Mouse (Mus musculus): Measurements from ENCODE around the gene Dst.

Gene Dst

DNA sequence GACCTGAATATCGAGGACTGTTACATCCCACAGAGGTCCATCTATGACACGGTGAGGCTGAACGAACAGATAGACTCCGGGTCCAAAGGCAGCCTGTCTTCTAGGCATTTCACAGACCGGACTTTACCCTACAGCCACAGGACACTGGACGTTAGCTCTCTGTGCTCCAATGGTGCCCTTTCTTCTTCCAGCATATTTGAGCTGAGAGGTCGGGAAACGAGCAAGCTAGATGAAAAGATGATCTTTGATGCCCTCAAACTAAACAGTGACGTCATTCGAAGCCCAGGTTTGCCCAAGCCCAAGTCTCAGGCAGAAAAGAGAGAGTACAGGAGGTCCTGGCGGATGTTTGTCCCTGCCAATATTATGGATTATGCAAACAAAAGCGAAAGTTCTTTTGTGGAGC is 329.7 kb downstream of the Dst start:
- no peak for DNase-seq (ENCODE audit: low spot score)

GRCm38 (mm10) chr1:34238231-34238630 is 330.2 kb downstream of the Dst start:
- no peak for DNase-seq (ENCODE audit: low spot score)

DNA sequence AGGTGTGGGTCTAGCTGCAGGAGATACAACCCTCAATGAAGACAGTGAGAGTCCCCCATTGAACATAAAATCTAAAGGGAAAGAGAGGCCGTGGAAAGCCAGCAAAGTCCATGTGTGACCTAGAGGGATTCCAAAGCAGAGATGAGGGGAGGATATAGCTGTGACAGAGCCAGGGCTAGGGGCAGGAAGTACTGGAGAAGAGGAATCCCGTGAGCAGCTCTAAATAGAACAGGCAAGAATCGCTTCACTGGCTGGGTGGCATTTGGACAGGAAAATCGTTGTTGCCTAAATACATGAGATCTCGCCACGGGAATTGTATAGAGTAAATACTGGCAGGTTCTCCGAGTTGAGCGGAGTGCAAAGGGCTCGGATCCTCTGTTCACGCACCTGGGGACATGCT is 336.7 kb downstream of the Dst start:
- no peak for DNase-seq (ENCODE audit: low spot score)

- DNase-seq (ENCODE audit: low spot score), result no peak
Observed at GRCm38 (mm10) chr1:34245951-34246641, 338.1 kb downstream of the Dst start.

- no peak for DNase-seq (ENCODE audit: low spot score)
Observed at GRCm38 (mm10) chr1:34246642-34246987, 338.6 kb downstream of the Dst start.

- DNase-seq (ENCODE audit: low spot score), result peak; percentile 13
Observed at GRCm38 (mm10) chr1:34251137-34251536, 343.1 kb downstream of the Dst start.

DNA sequence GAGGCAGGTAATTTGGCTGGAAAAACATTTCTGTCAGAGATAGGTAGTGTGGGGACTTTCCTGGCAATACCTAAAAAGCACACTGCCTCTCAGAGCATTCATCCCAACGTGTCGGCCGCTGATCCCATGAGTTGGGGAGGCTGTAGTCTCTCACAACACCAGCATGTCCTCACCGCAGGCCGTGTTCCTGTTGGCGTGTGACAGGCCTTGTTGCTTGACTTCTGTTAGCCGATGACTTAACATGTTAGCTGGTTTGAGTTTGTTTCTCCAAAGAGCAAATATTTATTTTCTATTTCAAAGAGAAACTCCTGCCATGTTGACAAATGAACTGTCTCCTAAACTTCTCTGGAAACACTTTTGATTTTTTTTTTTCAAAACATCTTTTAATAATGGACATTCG is 344.2 kb downstream of the Dst start:
- no peak for DNase-seq (ENCODE audit: low spot score)

DNA sequence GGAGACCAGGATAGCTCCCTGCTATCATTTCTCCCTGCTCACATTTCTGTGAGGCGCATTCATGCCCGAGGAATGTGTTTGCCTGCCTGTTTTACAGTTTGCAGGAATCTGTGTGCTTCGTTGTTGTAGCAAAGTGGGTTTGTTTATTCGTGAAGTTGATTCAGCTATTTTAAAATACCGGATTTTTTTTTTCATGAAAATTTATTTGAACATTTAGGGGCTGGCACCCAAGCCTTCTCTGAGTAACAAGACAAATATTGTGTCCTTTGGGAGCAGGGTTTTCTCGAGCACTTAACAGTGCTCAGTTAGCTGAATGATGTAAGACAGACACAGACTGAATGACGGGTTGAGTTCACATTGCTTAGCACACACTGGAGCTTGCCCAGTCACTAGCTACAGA is 345.9 kb downstream of the Dst start:
- no peak for DNase-seq (ENCODE audit: low spot score)

DNA sequence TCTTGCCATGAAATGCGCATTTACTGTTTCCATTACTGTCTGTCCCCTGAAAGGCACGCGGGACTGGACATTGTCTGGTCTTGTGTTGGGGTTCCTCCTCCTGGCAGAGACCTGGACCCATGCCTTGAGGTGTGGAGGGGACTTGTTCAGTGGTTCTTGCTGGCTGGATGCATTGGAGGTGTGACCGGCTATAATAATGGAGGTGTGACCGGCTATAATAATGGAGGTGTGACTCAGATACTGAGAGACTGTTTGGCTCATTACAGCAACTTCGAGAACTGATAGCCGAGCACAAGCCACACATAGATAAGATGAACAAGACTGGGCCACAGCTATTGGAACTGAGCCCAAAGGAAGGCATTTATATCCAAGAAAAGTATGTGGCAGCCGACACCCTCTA is 351.9 kb downstream of the Dst start:
- no peak for DNase-seq (ENCODE audit: low spot score)

- no peak for DNase-seq (ENCODE audit: low spot score)
Observed at GRCm38 (mm10) chr1:34261011-34261410, 353.0 kb downstream of the Dst start.

- DNase-seq (ENCODE audit: low spot score), result no peak
Observed at GRCm38 (mm10) chr1:34268520-34268919, 360.5 kb downstream of the Dst start.

DNA sequence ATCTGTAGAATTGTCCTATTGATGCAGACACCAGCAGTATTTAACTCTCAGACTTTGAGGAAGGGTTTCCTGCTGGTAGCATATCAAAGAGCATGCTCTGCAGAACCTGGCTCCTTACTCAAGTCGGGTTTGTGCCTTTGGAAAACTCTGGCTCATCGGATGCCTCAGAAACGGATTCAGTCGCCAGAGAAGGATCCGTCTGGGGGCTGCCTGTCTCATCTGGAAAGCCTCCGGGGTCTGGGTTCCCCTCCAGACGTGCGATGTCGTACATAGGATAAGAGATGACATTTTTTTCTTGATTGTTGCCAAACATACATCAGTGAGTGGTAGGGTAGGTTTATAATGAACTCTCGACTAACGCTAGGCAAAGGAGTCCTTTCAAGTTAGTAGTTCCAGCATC is 361.6 kb downstream of the Dst start:
- no peak for DNase-seq (ENCODE audit: low spot score)

- no peak for DNase-seq (ENCODE audit: low spot score)
Observed at GRCm38 (mm10) chr1:34273922-34274321, 365.9 kb downstream of the Dst start.

DNA sequence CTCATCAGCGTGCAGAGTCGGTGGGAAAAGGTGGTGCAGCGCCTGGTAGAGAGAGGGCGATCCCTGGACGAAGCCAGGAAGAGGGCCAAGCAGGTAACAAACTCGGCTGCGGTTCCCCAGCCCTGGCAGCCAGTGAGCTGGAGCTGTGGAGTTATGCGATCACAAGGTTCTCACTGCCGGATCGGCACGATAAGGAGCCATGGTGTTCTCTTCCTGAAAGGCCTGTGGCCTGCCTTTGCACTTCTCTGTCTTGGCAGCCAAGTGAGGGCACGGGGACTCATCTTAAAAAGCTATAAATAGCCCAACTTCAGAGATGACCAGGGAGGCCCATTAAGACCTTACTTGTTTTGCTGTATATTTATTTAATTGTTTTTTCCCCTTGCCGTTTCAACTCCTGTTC is 367.8 kb downstream of the Dst start:
- DNase-seq (ENCODE audit: low spot score), result no peak

GRCm38 (mm10) chr1:34276756-34277155 is 368.7 kb downstream of the Dst start:
- no peak for DNase-seq (ENCODE audit: low spot score)

- no peak for DNase-seq (ENCODE audit: low spot score)
Observed at GRCm38 (mm10) chr1:34277259-34277658, 369.2 kb downstream of the Dst start.

DNA sequence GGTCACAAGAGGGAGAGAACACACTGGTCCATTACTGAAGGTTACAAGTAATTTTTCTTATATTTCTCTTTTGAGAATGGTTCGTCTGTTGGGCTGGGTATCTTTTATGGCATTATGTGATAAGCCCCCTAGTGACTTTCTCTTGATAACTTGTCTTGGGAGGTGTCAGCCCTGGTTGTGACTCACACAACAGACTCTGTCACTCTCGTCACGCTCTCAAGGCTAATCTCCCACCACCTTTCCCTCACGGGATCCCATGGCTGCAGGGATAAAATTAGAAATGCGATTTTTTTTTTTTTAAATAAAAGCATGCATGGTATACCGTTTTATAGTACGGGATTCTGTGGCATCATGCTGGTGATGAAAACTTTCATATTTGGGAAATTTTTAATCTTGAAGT is 375.5 kb downstream of the Dst start:
- peak; percentile 73 for DNase-seq (ENCODE audit: low spot score)

- no peak for DNase-seq (ENCODE audit: low spot score)
Observed at GRCm38 (mm10) chr1:34284979-34285378, 377.0 kb downstream of the Dst start.

- no peak for DNase-seq (ENCODE audit: low spot score)
Observed at GRCm38 (mm10) chr1:34287731-34288130, 379.7 kb downstream of the Dst start.

DNA sequence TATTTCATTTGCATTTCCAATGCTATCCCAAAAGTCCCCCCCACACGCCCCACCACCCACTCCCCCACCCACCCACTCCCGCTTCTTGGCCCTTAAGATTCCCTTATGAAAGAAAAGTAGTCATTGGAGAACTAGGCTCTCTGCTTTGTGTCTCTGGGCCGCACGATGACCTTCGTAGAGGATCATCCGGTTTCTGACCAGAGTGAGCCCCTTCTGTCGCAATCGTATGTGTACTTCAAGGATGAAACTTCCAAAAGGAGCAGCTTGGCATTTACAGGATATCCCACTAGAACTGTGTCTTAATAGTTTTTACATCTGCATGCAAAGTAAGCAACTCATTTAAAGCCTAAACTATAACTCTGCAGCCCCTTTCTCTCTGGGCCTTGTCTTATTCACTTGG is 380.2 kb downstream of the Dst start:
- no peak for DNase-seq (ENCODE audit: low spot score)

DNA sequence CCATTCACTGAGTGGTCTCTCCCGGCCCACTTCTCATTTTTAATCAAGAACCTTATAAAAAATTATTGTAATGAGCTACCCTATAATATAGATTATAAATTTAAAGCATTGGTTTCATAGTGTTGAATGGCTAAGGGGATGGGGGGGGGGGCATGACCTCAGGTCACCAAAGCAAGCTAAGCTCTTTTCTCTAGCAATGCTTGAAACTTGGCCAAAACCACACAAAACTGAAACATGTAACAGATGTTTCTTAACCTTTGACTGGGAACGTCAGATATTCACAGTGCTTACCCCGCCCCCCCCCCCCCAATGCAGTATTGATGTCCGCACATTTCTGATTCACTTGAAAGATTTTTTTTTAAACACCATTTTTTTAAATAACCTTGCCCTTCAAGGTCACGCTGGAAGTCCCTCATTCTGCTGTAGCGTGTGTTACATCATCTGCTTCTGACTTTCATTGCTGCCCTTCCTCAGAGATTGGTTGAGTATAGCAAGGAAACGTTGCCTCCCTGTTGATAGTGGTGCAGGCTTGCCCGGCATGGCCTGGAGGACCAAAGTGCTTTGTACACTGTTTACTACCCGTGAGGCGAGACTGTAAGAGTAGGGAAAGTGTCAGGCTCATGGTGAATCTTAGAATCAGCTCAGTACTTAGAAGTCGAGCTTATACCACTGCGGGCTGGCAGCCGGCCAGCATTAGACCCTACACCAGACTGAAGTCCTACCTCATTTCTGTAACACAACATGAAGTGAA is 380.9 kb downstream of the Dst start:
- DNase-seq (ENCODE audit: low spot score), result no peak

- no peak for DNase-seq (ENCODE audit: low spot score)
Observed at GRCm38 (mm10) chr1:34289472-34289748, 381.4 kb downstream of the Dst start.

DNA sequence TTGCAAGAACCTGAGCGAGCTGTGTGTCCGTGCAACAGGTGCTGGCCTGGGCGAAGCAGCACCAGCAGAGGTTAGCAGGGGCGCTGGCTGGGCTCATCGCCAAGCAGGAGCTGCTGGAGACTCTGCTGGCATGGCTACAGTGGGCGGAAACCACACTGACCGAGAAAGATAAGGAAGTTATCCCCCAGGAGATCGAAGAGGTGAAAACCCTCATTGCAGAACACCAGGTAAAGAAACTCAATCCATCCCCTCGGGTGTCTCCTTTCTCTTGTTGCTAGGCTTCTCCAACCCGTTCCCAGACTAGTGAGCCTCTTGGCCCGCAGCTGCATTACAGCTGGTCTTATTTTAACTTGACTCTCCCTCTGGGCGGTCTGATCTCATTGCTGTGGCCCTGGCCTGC is 382.3 kb downstream of the Dst start:
- DNase-seq (ENCODE audit: low spot score), result no peak

DNA sequence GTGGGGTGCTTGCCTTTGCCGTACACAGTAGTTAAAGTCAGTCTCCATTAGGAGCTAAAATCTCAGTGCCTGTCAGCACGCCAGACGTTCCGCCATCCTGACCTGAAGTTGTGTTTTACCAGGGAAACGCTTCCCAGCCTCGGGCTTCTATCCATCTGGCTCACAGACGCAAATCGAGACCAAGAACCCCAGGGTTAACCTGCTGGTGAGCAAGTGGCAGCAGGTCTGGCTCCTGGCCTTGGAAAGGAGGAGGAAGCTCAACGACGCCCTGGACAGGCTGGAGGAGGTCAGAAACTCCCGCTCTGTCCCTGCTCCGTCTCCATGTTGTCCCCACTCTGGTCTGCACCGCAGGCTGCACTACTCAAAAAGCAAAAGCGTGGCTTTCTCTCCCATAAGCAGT is 385.2 kb downstream of the Dst start:
- DNase-seq (ENCODE audit: low spot score), result no peak
